ENCODE assay signal across 10 mouse cellular contexts in genomic region chr15:60419081-60419480, GRCm38 (mm10).
DNase-seq lines count a peak whose midpoint lies in the region.
"Had no signal": no experiment of that assay in that cellular context is flagged by ENCODE, and none has a peak within 500 bp of the region (broad histone marks: within the 10 kb centered on the region; RNA-seq: fewer than 3 reads in every experiment).

No protein-coding gene starts in this region.

- DNase-seq in cerebellum, postnatal 10 days: peak; percentile 87 to 88
- DNase-seq in cerebellum, adult 9-11 months: no peak
- peak; percentile 29 to 66 for DNase-seq in frontal cortex, adult 2 months (ENCODE audit: extremely low spot score in 1 of 2, low spot score in 1 of 2)
- DNase-seq in left cerebral cortex, adult 11 months (ENCODE audit: low spot score): peak; percentile 21
- peak; percentile 65 to 71 for DNase-seq in right cerebral cortex, postnatal 10 days (ENCODE audit: low spot score in 2 of 2)
- no peak for DNase-seq in spleen, adult 12 weeks (ENCODE audit: low spot score)
- no peak for DNase-seq in spleen, postnatal 10 days (ENCODE audit: low spot score in 2 of 2)
- no peak for DNase-seq in gastrocnemius, adult 8-10 months (ENCODE audit: low spot score in 2 of 2)
- DNase-seq: gastrocnemius, postnatal 36 days; lung, postnatal 4 days had no signal

Comparison
In these comparisons a context has a peak if more than half of its experiments do, and no peak if none do; other contexts are left out.
1. DNase-seq: peak in cerebellum, postnatal 10 days (2 of 2), frontal cortex, adult 2 months (2 of 2), left cerebral cortex, adult 11 months (single experiment) and right cerebral cortex, postnatal 10 days (2 of 2); none in cerebellum, adult 9-11 months (single experiment), spleen, adult 12 weeks (single experiment), spleen, postnatal 10 days (0 of 2) and gastrocnemius, adult 8-10 months (0 of 2).